Mouse (Mus musculus): ENCODE results near the gene Scnm1. TPM values are rescaled to one million over a fixed set of nuclear protein-coding genes. Genes with fewer than 3 reads are reported as not detected.
"Not testable (repeated sequence)": the region's sequence is repeated elsewhere in the genome, so short reads cannot be mapped to it uniquely, and the experiment has no call there.

Gene Scnm1
- total and polyA plus RNA-seq, 3 experiments: 50.5 to 59.2 (median 53.1) TPM

- H3K27me3 ChIP-seq (replicated peaks); H3K27ac ChIP-seq (ENCODE audit: insufficient read depth, low read depth); H3K9ac ChIP-seq (ENCODE audit: insufficient read depth, low read depth); H3K9me3 ChIP-seq (replicated peaks; ENCODE audit: low read length); DNase-seq (ENCODE audit: extremely low read depth); dilution Hi-C loops (cut with MboI; ENCODE audit: extremely low pct_ligation_motif_present, extremely low pct_unique_long_range_greater_than_20kb, low sequenced_read_pairs); H3K4me3 ChIP-seq (replicated peaks in 1 of 3; ENCODE audit: low read depth in 2 of 3, low read length in 2 of 3, poor library complexity in 1 of 3); H3K4me2 ChIP-seq (ENCODE audit: insufficient read depth, low read depth, poor library complexity, severe bottlenecking): not testable (repeated sequence)
- H3K79me2 ChIP-seq (replicated peaks; ENCODE audit: control insufficient read depth, extremely low read depth, insufficient read depth, poor library complexity, severe bottlenecking): peaks cover 14% of the 10 kb centered on the region
- TF ChIP-seq CTCF (conservative IDR thresholded peaks at IDR 0.05 in 1 of 2, IDR thresholded peaks at IDR 0.05 in 1 of 2; ENCODE audit: low read depth in 2 of 2, low read length in 2 of 2): peak in 1 of 2 experiments; percentile 13; a peak in 1 of 4 replicates
- in situ Hi-C loops (cut with MboI; ENCODE audit: low pct_ligation_motif_present, low pct_unique_long_range_greater_than_20kb, low sequenced_read_pairs): loop anchor here (5.0 kb wide), 1 partner anchor 135 kb away; no protein-coding TSS in a partner anchor
- peaks cover 18 to 50% of the 10 kb centered on the region in 2 experiments for H3K36me3 ChIP-seq (replicated peaks in 1 of 2; ENCODE audit: control insufficient read depth in 1 of 2, insufficient read depth in 1 of 2, low read length in 1 of 2)
- peaks cover 8 to 19% of the 10 kb centered on the region in 2 experiments for H3K4me1 ChIP-seq (ENCODE audit: control insufficient read depth in 1 of 2, insufficient read depth in 2 of 2)
Measured at GRCm38 (mm10) chr3:95132389-95132788, 1.4 kb downstream of the Scnm1 start.

- Histone ChIP-seq H3K4me2 (ENCODE audit: insufficient read depth, low read depth, poor library complexity, severe bottlenecking) (no peak overlapping the region), H3K9me3 (replicated peaks; ENCODE audit: low read length) (peaks cover 3% of the 10 kb centered on the region), H3K27me3 (replicated peaks) (no peaks in the 10 kb centered on the region), H3K36me3 (replicated peaks in 1 of 2; ENCODE audit: control insufficient read depth in 1 of 2, insufficient read depth in 1 of 2, low read length in 1 of 2) (peaks cover 21 to 63% of the 10 kb centered on the region in 2 experiments), H3K9ac (ENCODE audit: insufficient read depth, low read depth) (no peak overlapping the region), H3K27ac (ENCODE audit: insufficient read depth, low read depth) (no peak overlapping the region), H3K4me3 (replicated peaks in 1 of 3; ENCODE audit: low read depth in 2 of 3, low read length in 2 of 3, poor library complexity in 1 of 3) (no peak overlapping the region), H3K79me2 (replicated peaks; ENCODE audit: control insufficient read depth, extremely low read depth, insufficient read depth, poor library complexity, severe bottlenecking) (peaks cover 3% of the 10 kb centered on the region), H3K4me1 (ENCODE audit: control insufficient read depth in 1 of 2, insufficient read depth in 2 of 2) (peaks cover 4 to 6% of the 10 kb centered on the region in 2 experiments; a peak in 2 of 4 replicates)
- no peak for DNase-seq (ENCODE audit: extremely low read depth)
- TF ChIP-seq CHD1 (IDR thresholded peaks at IDR 0.05; ENCODE audit: low read depth, low read length) (no peak), ZMIZ1 (IDR thresholded peaks at IDR 0.05; ENCODE audit: low read depth, low read length) (no peak), IRF4 (IDR thresholded peaks at IDR 0.05; ENCODE audit: low read depth, low read length) (no peak), CHD2 (IDR thresholded peaks at IDR 0.05; ENCODE audit: low read length) (no peak), POLR2A (IDR thresholded peaks at IDR 0.05; ENCODE audit: low read depth, low read length) (no peak), JUND (conservative IDR thresholded peaks at IDR 0.05; ENCODE audit: low read depth, low read length) (no peak), ETS1 (conservative IDR thresholded peaks at IDR 0.05; ENCODE audit: low read depth, low read length) (no peak), E2F4 (IDR thresholded peaks at IDR 0.05; ENCODE audit: insufficient replicate concordance, low read depth, low read length) (no peak), MYC (IDR thresholded peaks at IDR 0.05; ENCODE audit: low read depth, low read length) (no peak), MEF2A (IDR thresholded peaks at IDR 0.05; ENCODE audit: borderline replicate concordance, low read depth, low read length) (no peak), SIN3A (IDR thresholded peaks at IDR 0.05; ENCODE audit: low read length) (no peak)
- in situ Hi-C loops (cut with MboI; ENCODE audit: low pct_ligation_motif_present, low pct_unique_long_range_greater_than_20kb, low sequenced_read_pairs): loop anchor here (5.0 kb wide), 1 partner anchor 137 kb away; no protein-coding TSS in a partner anchor
- dilution Hi-C loops (cut with MboI; ENCODE audit: extremely low pct_ligation_motif_present, extremely low pct_unique_long_range_greater_than_20kb, low sequenced_read_pairs): no loop called here
Measured at GRCm38 (mm10) chr3:95130081-95130480, 3.7 kb downstream of the Scnm1 start.

- Histone ChIP-seq H3K4me2 (ENCODE audit: insufficient read depth, low read depth, poor library complexity, severe bottlenecking) (no peak overlapping the region), H3K36me3 (replicated peaks in 1 of 2; ENCODE audit: control insufficient read depth in 1 of 2, insufficient read depth in 1 of 2, low read length in 1 of 2) (peaks cover 21 to 66% of the 10 kb centered on the region in 2 experiments), H3K9me3 (replicated peaks; ENCODE audit: low read length) (peaks cover 3% of the 10 kb centered on the region), H3K9ac (ENCODE audit: insufficient read depth, low read depth) (no peak overlapping the region), H3K27me3 (replicated peaks) (no peaks in the 10 kb centered on the region), H3K4me1 (ENCODE audit: control insufficient read depth in 1 of 2, insufficient read depth in 2 of 2) (peaks cover 4 to 6% of the 10 kb centered on the region in 2 experiments; a peak in 2 of 4 replicates), H3K27ac (ENCODE audit: insufficient read depth, low read depth) (no peak overlapping the region), H3K79me2 (replicated peaks; ENCODE audit: control insufficient read depth, extremely low read depth, insufficient read depth, poor library complexity, severe bottlenecking) (no peaks in the 10 kb centered on the region), H3K4me3 (replicated peaks in 1 of 3; ENCODE audit: low read depth in 2 of 3, low read length in 2 of 3, poor library complexity in 1 of 3) (no peak overlapping the region)
- dilution Hi-C loops (cut with MboI; ENCODE audit: extremely low pct_ligation_motif_present, extremely low pct_unique_long_range_greater_than_20kb, low sequenced_read_pairs): no loop called here
- in situ Hi-C loops (cut with MboI; ENCODE audit: low pct_ligation_motif_present, low pct_unique_long_range_greater_than_20kb, low sequenced_read_pairs): no loop called here
- TF ChIP-seq HCFC1 (IDR thresholded peaks at IDR 0.05; ENCODE audit: low read depth, low read length) (no peak), TBP (conservative IDR thresholded peaks at IDR 0.05; ENCODE audit: low read depth, low read length) (no peak), MYC (IDR thresholded peaks at IDR 0.05; ENCODE audit: low read depth, low read length) (no peak), CHD1 (IDR thresholded peaks at IDR 0.05; ENCODE audit: low read depth, low read length) (no peak), CTCF (conservative IDR thresholded peaks at IDR 0.05 in 1 of 2, IDR thresholded peaks at IDR 0.05 in 1 of 2; ENCODE audit: low read depth in 2 of 2, low read length in 2 of 2) (no peak), ELF1 (IDR thresholded peaks at IDR 0.05; ENCODE audit: low read depth, low read length) (no peak), E2F4 (IDR thresholded peaks at IDR 0.05; ENCODE audit: insufficient replicate concordance, low read depth, low read length) (no peak), ZNF384 (IDR thresholded peaks at IDR 0.05; ENCODE audit: low read depth, low read length) (no peak), IRF4 (IDR thresholded peaks at IDR 0.05; ENCODE audit: low read depth, low read length) (no peak), RAD21 (IDR thresholded peaks at IDR 0.05; ENCODE audit: low read depth, low read length) (no peak), KAT2A (IDR thresholded peaks at IDR 0.05; ENCODE audit: insufficient replicate concordance, low read length) (no peak), MAZ (IDR thresholded peaks at IDR 0.05; ENCODE audit: low read depth, low read length) (no peak), MAX (IDR thresholded peaks at IDR 0.05; ENCODE audit: low read length) (no peak), POLR2AphosphoS2 (IDR thresholded peaks at IDR 0.05; ENCODE audit: low read depth, low read length) (no peak), ETS1 (conservative IDR thresholded peaks at IDR 0.05; ENCODE audit: low read depth, low read length) (no peak), CHD2 (IDR thresholded peaks at IDR 0.05; ENCODE audit: low read length) (no peak), USF1 (IDR thresholded peaks at IDR 0.05; ENCODE audit: low read depth, low read length) (no peak), GABPA (IDR thresholded peaks at IDR 0.05; ENCODE audit: insufficient replicate concordance, low read depth, low read length) (no peak)
- DNase-seq (ENCODE audit: extremely low read depth): no peak
Measured at GRCm38 (mm10) chr3:95129226-95129651, 4.6 kb downstream of the Scnm1 start.

Data from CH12.LX (cell line).